Mouse (Mus musculus): ENCODE measurements around the gene Pagr1b.

GRCm38 (mm10) chr7:126999568-126999967, 16.7 kb downstream of the Pagr1b start:
- TF ChIP-seq POLR2A (IDR thresholded peaks at IDR 0.05; ENCODE audit: borderline replicate concordance, extremely low read depth, low read depth, low read length) = no peak
- TF ChIP-seq CTCF (IDR thresholded peaks at IDR 0.05; ENCODE audit: insufficient read depth, low read length) = no peak
